Mouse (Mus musculus) kidney, adult 11 months (tissue): Measurements from ENCODE around the gene Myo18b.

Experiments
- DNase-seq: peaks from one replicate; pipeline ENCODE4 v3.0.0; 2022

The Myo18b gene

GRCm38 (mm10) chr5:112791792-112792780 is 104.1 kb downstream of the Myo18b start:
- no peak for DNase-seq

- no peak for DNase-seq
Observed at GRCm38 (mm10) chr5:112790376-112791111, 105.6 kb downstream of the Myo18b start.

- no peak for DNase-seq
Observed at GRCm38 (mm10) chr5:112788441-112788840, 107.7 kb downstream of the Myo18b start.

- DNase-seq, result no peak
Observed at GRCm38 (mm10) chr5:112786788-112787187, 109.4 kb downstream of the Myo18b start.

GRCm38 (mm10) chr5:112786031-112786430 is 110.1 kb downstream of the Myo18b start:
- DNase-seq, result no peak

- no peak for DNase-seq
Observed at GRCm38 (mm10) chr5:112781719-112782118, 114.4 kb downstream of the Myo18b start.

- no peak for DNase-seq
Observed at GRCm38 (mm10) chr5:112781231-112781630, 114.9 kb downstream of the Myo18b start.

- no peak for DNase-seq
Observed at GRCm38 (mm10) chr5:112780383-112780782, 115.8 kb downstream of the Myo18b start.

GRCm38 (mm10) chr5:112776781-112777405 is 119.3 kb downstream of the Myo18b start:
- DNase-seq, result no peak

- DNase-seq, result no peak
Observed at GRCm38 (mm10) chr5:112773429-112773828, 122.7 kb downstream of the Myo18b start.

GRCm38 (mm10) chr5:112771376-112771901 is 124.7 kb downstream of the Myo18b start:
- no peak for DNase-seq

- no peak for DNase-seq
Observed at GRCm38 (mm10) chr5:112769721-112770119, 126.4 kb downstream of the Myo18b start.

- no peak for DNase-seq
Observed at GRCm38 (mm10) chr5:112769020-112769720, 127.0 kb downstream of the Myo18b start.

- no peak for DNase-seq
Observed at GRCm38 (mm10) chr5:112768556-112768955, 127.6 kb downstream of the Myo18b start.

- DNase-seq, result no peak
Observed at GRCm38 (mm10) chr5:112761415-112762075, 134.6 kb downstream of the Myo18b start.

GRCm38 (mm10) chr5:112755581-112755980 is 140.6 kb downstream of the Myo18b start:
- DNase-seq, result no peak

- DNase-seq, result no peak
Observed at GRCm38 (mm10) chr5:112749634-112750033, 146.5 kb downstream of the Myo18b start.

- no peak for DNase-seq
Observed at GRCm38 (mm10) chr5:112748001-112748719, 148.0 kb downstream of the Myo18b start.

- DNase-seq, result no peak
Observed at GRCm38 (mm10) chr5:112747306-112747930, 148.7 kb downstream of the Myo18b start.

- no peak for DNase-seq
Observed at GRCm38 (mm10) chr5:112745176-112745575, 151.0 kb downstream of the Myo18b start.

- no peak for DNase-seq
Observed at GRCm38 (mm10) chr5:112744571-112744970, 151.6 kb downstream of the Myo18b start.
